Mouse (Mus musculus): ENCODE data around the gene Capn7.

- no peak for TF ChIP-seq POLR2A (IDR thresholded peaks at IDR 0.05; ENCODE audit: low read depth, low read length)
- no peak for TF ChIP-seq CTCF (IDR thresholded peaks at IDR 0.05; ENCODE audit: borderline replicate concordance, insufficient read depth, low read length)
These were observed 69.2 kb downstream of the Capn7 start for GRCm38 (mm10) chr14:31405652-31406051.
